Mouse (Mus musculus) heart, postnatal 0 days (tissue): Measurements from ENCODE around the gene Psmc5. TPM values are rescaled to one million over a fixed set of nuclear protein-coding genes. Genes with fewer than 3 reads are reported as not detected.

ENCODE experiments used
- ATAC-seq: fragments of 200-750 bp; cut with Nextera tagmentation; 2 replicates; pipeline ENCODE4 v1.8.0; 2017; ENCODE audit warnings: low read depth, moderate number of reproducible peaks, moderate library complexity; ENCODE audit not compliant: insufficient read depth
- DNase-seq: peaks from one replicate; pipeline ENCODE4 v3.0.0-alpha.2; 2016; ENCODE audit warnings: low spot score
- H3K27ac ChIP-seq: fragments of 300-500 bp; sonication (generic); 2 replicates; pipeline ENCODE4 v1.5.1; 2014; ENCODE audit warnings: low read depth, mild to moderate bottlenecking
- H3K27me3 ChIP-seq: fragments of 300-500 bp; sonication (generic); 2 replicates; pipeline ENCODE4 v1.6.1; 2014; ENCODE audit warnings: low read length, mixed read lengths; ENCODE audit not compliant: control insufficient read depth, insufficient read depth
- H3K36me3 ChIP-seq: fragments of 300-500 bp; sonication (generic); replicated peaks from 2 replicates; pipeline ENCODE4 v1.6.1; 2014; ENCODE audit warnings: low read length, mixed read lengths; ENCODE audit not compliant: control insufficient read depth, insufficient read depth
- H3K4me1 ChIP-seq: fragments of 300-500 bp; sonication (generic); 2 replicates; pipeline ENCODE4 v1.6.1; 2014; ENCODE audit warnings: antibody characterized with exemption; ENCODE audit not compliant: control insufficient read depth, insufficient read depth
- H3K4me2 ChIP-seq: fragments of 300-500 bp; sonication (generic); 2 replicates; pipeline ENCODE4 v1.6.1; 2014; ENCODE audit warnings: low read depth, mild to moderate bottlenecking, low read length, moderate library complexity
- H3K4me3 ChIP-seq: fragments of 300-500 bp; sonication (generic); 2 replicates; pipeline ENCODE4 v1.5.1; 2014; ENCODE audit warnings: low read depth, low read length
- H3K9ac ChIP-seq: fragments of 300-500 bp; sonication (generic); replicated peaks from 2 replicates; pipeline ENCODE4 v1.6.1; 2014; ENCODE audit warnings: low read depth, low read length, mixed read lengths
- H3K9me3 ChIP-seq: fragments of 300-500 bp; sonication (generic); replicated peaks from 2 replicates; pipeline ENCODE4 v1.6.1; 2016; ENCODE audit warnings: low read length; ENCODE audit not compliant: control insufficient read depth
- CTCF ChIP-seq: IDR thresholded peaks from 2 replicates; pipeline ENCODE4 v1.5.1; 2016; ENCODE audit warnings: antibody characterized with exemption, control low read depth, low read depth
- EP300 ChIP-seq: IDR thresholded peaks from 2 replicates; pipeline ENCODE4 v1.6.1; 2016; ENCODE audit warnings: antibody characterized with exemption, low read depth
- WGBS: fragments of 180-500 bp; shearing (Covaris S2); extraction: QIAGEN DNeasy Blood & Tissue Kit; methylation state at CpG from one replicate; pipeline ENCODE4 v1.1.7; 2014; 5-methylcytosine and 5-hydroxymethylcytosine counted together
- polyA plus RNA-seq: library from polyadenylated mRNA; unstranded; fragments of >200 nt; fragmentation: Nextera tagmentation; extraction: Ambion mirVana; gene quantifications from 2 replicates; pipeline ENCODE4 v1.2.1, GENCODE M21; 2015
- total RNA-seq: library from RNA; depleted of rRNA; stranded (reverse); fragments of >200 nt; gene quantifications from 2 replicates; pipeline ENCODE4 v1.2.3, GENCODE M21; 2014; ENCODE audit warnings: low replicate concordance; rRNA removed

Psmc5 gene
- total RNA-seq (45.8 and 50.8 TPM in 2 replicates), polyA plus RNA-seq (208 and 210 TPM in 2 replicates)

DNA sequence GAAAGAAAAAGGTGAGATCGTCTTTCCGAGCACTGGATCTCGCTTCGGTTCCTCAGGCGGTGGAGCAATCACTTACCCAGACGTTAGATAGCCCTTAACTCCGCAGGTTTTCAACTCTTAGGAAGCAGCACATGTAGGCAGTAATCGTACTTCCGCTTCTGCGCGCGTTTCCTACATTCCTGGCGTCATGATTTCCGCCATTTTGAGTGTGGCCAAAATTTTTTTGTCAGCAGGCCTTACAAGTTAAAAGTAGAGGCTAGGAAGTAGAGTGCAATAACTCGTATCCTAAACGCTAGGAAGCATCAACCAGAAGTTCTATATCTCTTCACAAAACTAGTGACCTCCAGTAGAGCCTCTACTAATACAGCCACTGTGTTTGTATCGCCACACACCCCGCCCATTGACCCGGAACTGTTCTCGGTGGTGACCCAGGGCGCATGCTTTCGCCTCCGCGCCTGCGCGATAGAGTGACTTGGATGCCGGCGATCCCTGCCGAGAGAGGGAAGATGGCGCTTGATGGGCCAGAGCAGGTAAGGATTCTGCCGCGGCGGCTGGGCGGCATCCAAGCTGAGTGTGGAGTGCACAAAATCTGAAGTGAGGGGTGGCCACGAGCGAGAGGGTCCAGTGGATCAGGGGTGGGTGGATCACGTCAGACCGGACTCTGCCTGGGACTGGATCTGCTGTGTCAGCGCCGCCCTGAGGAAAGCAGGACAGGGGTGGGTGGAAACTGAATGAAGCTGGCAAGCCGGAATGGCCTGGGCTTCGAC is at the start of gene Psmc5, which contains the start of gene Ftsj3:
Gene Psmc5 (plus strand): TSS at position 470 of the 767 bp plus-strand sequence.
Gene Ftsj3 (minus strand): TSS at position 395 of the 767 bp plus-strand sequence.
- Histone ChIP-seq H3K27me3 (no peaks in the 10 kb centered on the region), H3K4me1 (peaks cover 15% of the 10 kb centered on the region), H3K9me3 (no peaks in the 10 kb centered on the region), H3K27ac (peak within 1 kb of the TSS; percentile 84), H3K9ac (peak within 1 kb of the TSS; percentile 86), H3K4me3 (peak within 1 kb of the TSS; percentile 98), H3K4me2 (peak within 1 kb of the TSS; percentile 98), H3K36me3 (peaks cover 33% of the 10 kb centered on the region)
- DNase-seq (peak; percentile 97), ATAC-seq (peak; percentile 98)
- under 1% methylated on average over 42 of the region's 42 CpGs for WGBS
- TF ChIP-seq CTCF (peak; percentile 33), EP300 (no peak)

DNA sequence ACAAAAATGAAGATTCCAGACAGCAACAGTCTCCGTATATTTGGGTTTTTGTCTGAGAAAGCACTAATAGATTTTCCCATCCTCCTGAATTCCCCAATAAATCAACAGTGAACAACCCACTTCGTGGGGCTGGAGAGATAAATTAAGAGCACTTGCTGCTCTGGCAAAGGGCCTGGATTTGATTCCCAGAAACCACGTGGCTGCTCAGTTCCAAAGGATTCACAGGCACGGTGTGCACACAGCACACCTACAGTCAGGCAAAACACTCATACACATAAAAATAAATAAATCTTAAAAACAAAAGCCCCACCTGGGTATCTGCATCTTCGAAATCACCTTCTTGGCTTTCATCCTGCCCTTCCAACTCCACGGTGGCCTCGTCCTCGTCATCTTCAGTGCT is 43.2 kb upstream of the Psmc5 start:
- no peak overlapping the region for H3K4me2 ChIP-seq
- no peak overlapping the region for H3K27ac ChIP-seq
- H3K4me1 ChIP-seq = peaks cover 24% of the 10 kb centered on the region
- H3K36me3 ChIP-seq = peaks cover 43% of the 10 kb centered on the region
- H3K4me3 ChIP-seq = no peak overlapping the region
- no peaks in the 10 kb centered on the region for H3K27me3 ChIP-seq
- TF ChIP-seq EP300 (no peak), CTCF (no peak)
- ATAC-seq (no peak), DNase-seq (no peak)
- no peaks in the 10 kb centered on the region for H3K9me3 ChIP-seq
- 71% methylated on average over 8 of the region's 8 CpGs for WGBS
- no peak overlapping the region for H3K9ac ChIP-seq

GRCm38 (mm10) chr11:106214856-106215255 is 41.1 kb upstream of the Psmc5 start:
- DNase-seq (no peak), ATAC-seq (no peak)
- H3K9me3 ChIP-seq = no peaks in the 10 kb centered on the region
- peaks cover 34% of the 10 kb centered on the region for H3K4me1 ChIP-seq
- 82% methylated on average over 5 of the region's 5 CpGs for WGBS
- no peak for TF ChIP-seq CTCF
- no peak for TF ChIP-seq EP300
- H3K9ac ChIP-seq = peak overlapping the region; percentile 84; the same call in 1 of the 2 replicates
- H3K27me3 ChIP-seq = no peaks in the 10 kb centered on the region
- peak overlapping the region; percentile 77 for H3K4me2 ChIP-seq
- H3K27ac ChIP-seq = no peak overlapping the region
- H3K36me3 ChIP-seq = peaks cover 24% of the 10 kb centered on the region
- H3K4me3 ChIP-seq = no peak overlapping the region

- Histone ChIP-seq H3K36me3 (peaks cover 18% of the 10 kb centered on the region), H3K4me3 (peak overlapping the region; percentile 99), H3K4me1 (peaks cover 34% of the 10 kb centered on the region), H3K27ac (peak overlapping the region; percentile 97), H3K9ac (peak overlapping the region; percentile 84), H3K9me3 (no peaks in the 10 kb centered on the region), H3K27me3 (no peaks in the 10 kb centered on the region), H3K4me2 (peak overlapping the region; percentile 77)
- 17% methylated on average over 7 of the region's 7 CpGs for WGBS
- TF ChIP-seq EP300 = no peak
- no peak for TF ChIP-seq CTCF
- DNase-seq = no peak
- ATAC-seq = no peak
These were observed 40.5 kb upstream of the Psmc5 start for GRCm38 (mm10) chr11:106215450-106215859.

- Histone ChIP-seq H3K4me1 (peaks cover 34% of the 10 kb centered on the region), H3K36me3 (peaks cover 12% of the 10 kb centered on the region), H3K4me2 (peak within 1 kb of the TSS; percentile 84), H3K27ac (peak within 1 kb of the TSS; percentile 97), H3K4me3 (peak within 1 kb of the TSS; percentile 99), H3K27me3 (no peaks in the 10 kb centered on the region), H3K9me3 (no peaks in the 10 kb centered on the region), H3K9ac (peak within 1 kb of the TSS; percentile 94)
- peak; percentile 96 for TF ChIP-seq EP300
- TF ChIP-seq CTCF = no peak
- under 1% methylated on average over 46 of the region's 46 CpGs for WGBS
- peak; percentile 95 for ATAC-seq
- peak; percentile 99 for DNase-seq
These were observed 39.8 kb upstream of the Psmc5 start, which contains the start of gene Ccdc47 for GRCm38 (mm10) chr11:106215927-106216729. Gene Ccdc47 (minus strand): TSS chr11:106216344.
